Mouse (Mus musculus): ENCODE results near the gene Olfr860. TPM values are rescaled to one million over a fixed set of nuclear protein-coding genes. Genes with fewer than 3 reads are reported as not detected.

The Olfr860 gene
- polyA plus RNA-seq (2012; ENCODE audit: low replicate concordance) = not detected in 2 replicates

GRCm38 (mm10) chr9:19849647-19850046 is at the start of gene Olfr860:
Gene Olfr860, minus strand, starts transcription at chr9:19849747.

GRCm38 (mm10) chr9:19887904-19888303 is 38.4 kb upstream of the Olfr860 start, which contains the start of gene Olfr862:
Gene Olfr862, minus strand, starts transcription at chr9:19888004.

DNA sequence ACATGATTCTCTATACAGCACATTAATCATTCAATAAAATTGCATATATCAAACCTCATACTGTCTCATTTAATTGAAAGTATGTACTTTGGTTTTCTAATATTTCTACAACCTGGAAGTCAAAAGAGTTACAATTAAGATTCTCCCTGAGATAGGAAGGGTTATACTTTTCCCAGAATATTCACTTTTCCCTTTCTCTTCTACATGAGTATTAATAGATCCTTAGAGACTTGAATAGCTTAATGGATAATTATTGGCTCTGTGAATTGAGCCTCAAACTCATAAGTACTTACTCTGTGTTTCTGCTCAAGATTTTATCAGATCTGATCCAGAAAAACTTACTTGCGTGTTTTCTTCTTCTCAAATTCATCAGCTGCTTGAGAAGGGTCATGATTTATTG is 44.9 kb downstream of the Olfr860 start, which contains the start of gene Olfr859:
Gene Olfr859 (plus strand): TSS at position 301 of the 400 bp plus-strand sequence.

Other genes with a start within 250 kb of the Olfr860 start
- gene Zfp317, start 227.6 kb downstream of the Olfr860 start, polyA plus RNA-seq (2012; ENCODE audit: low replicate concordance) = 0.80 and 1.8 TPM in 2 replicates
- not detected in 2 replicates for gene Olfr857, start 140.3 kb downstream of the Olfr860 start, polyA plus RNA-seq (2012; ENCODE audit: low replicate concordance)
- not detected in 2 replicates for gene Olfr58, start 69.5 kb downstream of the Olfr860 start, polyA plus RNA-seq (2012; ENCODE audit: low replicate concordance)
- not detected in 2 replicates for gene Olfr859, start 44.8 kb downstream of the Olfr860 start, polyA plus RNA-seq (2012; ENCODE audit: low replicate concordance)
- gene Olfr862, start 38.3 kb upstream of the Olfr860 start, polyA plus RNA-seq (2012; ENCODE audit: low replicate concordance) = not detected in 2 replicates
- gene Olfr77, start 67.1 kb upstream of the Olfr860 start, polyA plus RNA-seq (2012; ENCODE audit: low replicate concordance) = 0.01 TPM in 1 of 2 replicates, not detected in the other
- not detected in 2 replicates for gene Olfr866, start 178.3 kb upstream of the Olfr860 start, polyA plus RNA-seq (2012; ENCODE audit: low replicate concordance)
- not detected in 2 replicates for gene Olfr867, start 207.8 kb upstream of the Olfr860 start, polyA plus RNA-seq (2012; ENCODE audit: low replicate concordance)
- gene Olfr868, start 248.9 kb upstream of the Olfr860 start, polyA plus RNA-seq (2012; ENCODE audit: low replicate concordance) = not detected in 2 replicates

All from hematopoietic multipotent progenitor cell, adult 10-12 weeks (in vitro differentiated cells).